Mouse (Mus musculus) lung, postnatal 0 days (tissue): ENCODE results near the gene Cfap157. TPM values are rescaled to one million over a fixed set of nuclear protein-coding genes. Genes with fewer than 3 reads are reported as not detected.

Experiments used
- ATAC-seq: fragments of 200-750 bp; cut with Nextera tagmentation; 2 replicates; pipeline ENCODE4 v1.8.0; 2017; ENCODE audit warnings: moderate library complexity
- DNase-seq: peaks from one replicate; pipeline ENCODE4 v3.0.0-alpha.2; 2016; ENCODE audit warnings: low spot score
- H3K27ac ChIP-seq: fragments of 300-500 bp; sonication (generic); 2 replicates; pipeline ENCODE4 v1.5.1; 2014; ENCODE audit warnings: antibody characterized with exemption, mild to moderate bottlenecking, low read length, mixed read lengths
- H3K27me3 ChIP-seq: fragments of 300-500 bp; sonication (generic); replicated peaks from 2 replicates; pipeline ENCODE4 v1.6.1; 2014; ENCODE audit warnings: low read length, mixed read lengths; ENCODE audit not compliant: insufficient read depth
- H3K36me3 ChIP-seq: fragments of 300-500 bp; sonication (generic); 2 replicates; pipeline ENCODE4 v1.6.1; 2014; ENCODE audit warnings: low read length, mixed read lengths; ENCODE audit not compliant: insufficient read depth
- H3K4me1 ChIP-seq: fragments of 300-500 bp; sonication (generic); 2 replicates; pipeline ENCODE4 v1.6.1; 2014; ENCODE audit warnings: antibody characterized with exemption, low read depth, low read length, mixed read lengths; ENCODE audit not compliant: insufficient read depth
- H3K4me2 ChIP-seq: fragments of 300-500 bp; sonication (generic); replicated peaks from 2 replicates; pipeline ENCODE4 v1.6.1; 2014; ENCODE audit warnings: low read depth, mild to moderate bottlenecking, low read length, moderate library complexity, mixed read lengths
- H3K4me3 ChIP-seq: fragments of 300-500 bp; sonication (generic); 2 replicates; pipeline ENCODE4 v1.5.1; 2014; ENCODE audit warnings: low read depth, low read length
- H3K9ac ChIP-seq: fragments of 300-500 bp; sonication (generic); replicated peaks from 2 replicates; pipeline ENCODE4 v1.6.1; 2014; ENCODE audit warnings: low read depth, mild to moderate bottlenecking
- H3K9me3 ChIP-seq: fragments of 300-500 bp; sonication (generic); 2 replicates; pipeline ENCODE4 v1.6.1; 2016; ENCODE audit warnings: low read length, mixed read lengths
- CTCF ChIP-seq: IDR thresholded peaks from 2 replicates; pipeline ENCODE4 v1.5.1; 2016; ENCODE audit warnings: antibody characterized with exemption, mild to moderate bottlenecking
- EP300 ChIP-seq: IDR thresholded peaks from 2 replicates; pipeline ENCODE4 v1.6.1; 2016; ENCODE audit warnings: antibody characterized with exemption, mild to moderate bottlenecking, control low read depth
- WGBS: fragments of 180-500 bp; shearing (Covaris S2); extraction: QIAGEN DNeasy Blood & Tissue Kit; methylation state at CpG from one replicate; pipeline ENCODE4 v1.1.7; 2014; 5-methylcytosine and 5-hydroxymethylcytosine counted together
- polyA plus RNA-seq: library from polyadenylated mRNA; unstranded; fragments of >200 nt; fragmentation: Nextera tagmentation; extraction: Ambion mirVana; gene quantifications from 2 replicates; pipeline ENCODE4 v1.2.1, GENCODE M21; 2015

Gene Cfap157
- polyA plus RNA-seq, 1 experiment from 2014 or later, result 2.2 TPM

GRCm38 (mm10) chr2:32737008-32737407 is 47.2 kb downstream of the Cfap157 start:
- Histone ChIP-seq H3K27ac (peak overlapping the region; percentile 51; the same call in 1 of the 2 replicates), H3K4me2 (no peak overlapping the region), H3K27me3 (no peaks in the 10 kb centered on the region), H3K9ac (no peak overlapping the region), H3K4me1 (peaks cover 13% of the 10 kb centered on the region; the same call in 1 of the 2 replicates), H3K36me3 (no peaks in the 10 kb centered on the region), H3K9me3 (no peaks in the 10 kb centered on the region), H3K4me3 (no peak overlapping the region)
- 32% methylated on average over 6 of the region's 6 CpGs for whole genome bisulfite sequencing
- ATAC-seq (no peak), DNase-seq (no peak)
- TF ChIP-seq CTCF, result peak; percentile 12; the same call in 1 of the 2 replicates
- TF ChIP-seq EP300, result no peak

- peak overlapping the region; percentile 51; the same call in 1 of the 2 replicates for H3K27ac ChIP-seq
- DNase-seq (no peak), ATAC-seq (no peak)
- peaks cover 10% of the 10 kb centered on the region; the same call in 1 of the 2 replicates for H3K4me1 ChIP-seq
- H3K4me3 ChIP-seq, result no peak overlapping the region
- H3K9me3 ChIP-seq, result no peaks in the 10 kb centered on the region
- 42% methylated on average over 3 of the region's 3 CpGs for WGBS
- no peaks in the 10 kb centered on the region for H3K27me3 ChIP-seq
- no peak overlapping the region for H3K9ac ChIP-seq
- TF ChIP-seq CTCF (no peak), EP300 (no peak)
- H3K4me2 ChIP-seq, result no peak overlapping the region; the same call in 1 of the 2 replicates
- H3K36me3 ChIP-seq, result no peaks in the 10 kb centered on the region
Measured at GRCm38 (mm10) chr2:32736306-32736829, 47.9 kb downstream of the Cfap157 start.

GRCm38 (mm10) chr2:32734933-32735332 is 49.3 kb downstream of the Cfap157 start:
- TF ChIP-seq EP300 (peak; percentile 98), CTCF (no peak)
- Histone ChIP-seq H3K4me2 (peak overlapping the region; percentile 11; the same call in 1 of the 2 replicates), H3K36me3 (no peaks in the 10 kb centered on the region), H3K9me3 (no peaks in the 10 kb centered on the region), H3K4me3 (no peak overlapping the region), H3K27ac (peak overlapping the region; percentile 85), H3K27me3 (no peaks in the 10 kb centered on the region), H3K9ac (no peak overlapping the region), H3K4me1 (peaks cover 4% of the 10 kb centered on the region; the same call in 1 of the 2 replicates)
- peak; percentile 75 for DNase-seq
- ATAC-seq, result peak; percentile 81
- WGBS, result 35% methylated on average over 4 of the region's 4 CpGs

- Histone ChIP-seq H3K36me3 (no peaks in the 10 kb centered on the region), H3K27me3 (no peaks in the 10 kb centered on the region), H3K4me2 (no peak overlapping the region; the same call in 1 of the 2 replicates), H3K9me3 (no peaks in the 10 kb centered on the region), H3K9ac (no peak overlapping the region), H3K27ac (peak overlapping the region; percentile 85), H3K4me1 (peaks cover 4% of the 10 kb centered on the region; the same call in 1 of the 2 replicates), H3K4me3 (no peak overlapping the region)
- peak; percentile 26 for DNase-seq
- ATAC-seq, result peak; percentile 63
- WGBS, result 25% methylated on average over 4 of the region's 4 CpGs
- TF ChIP-seq CTCF, result no peak
- no peak for TF ChIP-seq EP300
Measured at GRCm38 (mm10) chr2:32734480-32734879, 49.7 kb downstream of the Cfap157 start.

- Histone ChIP-seq H3K27ac (peak overlapping the region; percentile 85; the same call in 1 of the 2 replicates), H3K9me3 (no peaks in the 10 kb centered on the region), H3K4me1 (peaks cover 4% of the 10 kb centered on the region; the same call in 1 of the 2 replicates), H3K9ac (no peak overlapping the region), H3K27me3 (no peaks in the 10 kb centered on the region), H3K4me2 (0 out of 2 replicates have a peak overlapping the region, but pooled peaks have one; percentile 1), H3K36me3 (no peaks in the 10 kb centered on the region), H3K4me3 (no peak overlapping the region)
- TF ChIP-seq CTCF (no peak), EP300 (no peak)
- DNase-seq (no peak), ATAC-seq (no peak)
- WGBS, result 56% methylated on average over 6 of the region's 6 CpGs
Measured at GRCm38 (mm10) chr2:32732695-32733094, 51.5 kb downstream of the Cfap157 start.

- Histone ChIP-seq H3K9ac (no peak overlapping the region), H3K27me3 (no peaks in the 10 kb centered on the region), H3K4me1 (peaks cover 7% of the 10 kb centered on the region; the same call in 1 of the 2 replicates), H3K27ac (peak overlapping the region; percentile 83), H3K4me2 (no peak overlapping the region), H3K4me3 (no peak overlapping the region), H3K9me3 (no peaks in the 10 kb centered on the region), H3K36me3 (no peaks in the 10 kb centered on the region)
- DNase-seq, result no peak
- WGBS, result 47% methylated on average over 4 of the region's 4 CpGs
- ATAC-seq, result no peak
- no peak for TF ChIP-seq CTCF
- no peak for TF ChIP-seq EP300
Measured at GRCm38 (mm10) chr2:32731911-32732310, 52.3 kb downstream of the Cfap157 start.
